Mouse (Mus musculus): ENCODE data around the gene Olfr435. TPM values are rescaled to one million over a fixed set of nuclear protein-coding genes. Genes with fewer than 3 reads are reported as not detected.

Gene Olfr435
- not detected in 2 replicates for polyA plus RNA-seq (2015; fragmentation: Nextera tagmentation; extraction: Ambion mirVana)

DNA sequence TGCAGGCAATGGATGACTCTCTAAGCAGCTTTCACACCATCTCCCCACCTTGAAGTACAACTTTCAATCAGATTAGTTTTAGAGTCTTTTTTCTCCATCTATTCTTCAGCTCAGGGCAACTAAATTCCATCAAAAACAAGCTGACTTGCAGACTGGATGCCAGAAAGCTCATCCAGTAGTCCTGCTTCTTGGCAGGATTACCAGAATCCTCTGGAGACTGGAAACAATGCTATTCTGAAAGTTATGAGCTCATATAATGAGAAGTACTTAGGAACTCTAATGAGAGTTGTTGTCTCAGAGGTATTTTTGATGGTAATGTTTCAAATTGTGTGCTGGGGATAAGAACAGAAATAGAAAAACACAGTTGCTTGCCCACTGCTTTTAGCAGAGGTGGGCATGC lies at the start of gene Olfr435:
TSS of gene Olfr435 (plus strand) at position 366 of the 400 bp plus-strand sequence.

GRCm38 (mm10) chr6:43162982-43163381 lies 34.0 kb upstream of the Olfr435 start, which contains the start of gene Olfr437:
TSS of gene Olfr437 (plus strand) at chr6:43163282.

DNA sequence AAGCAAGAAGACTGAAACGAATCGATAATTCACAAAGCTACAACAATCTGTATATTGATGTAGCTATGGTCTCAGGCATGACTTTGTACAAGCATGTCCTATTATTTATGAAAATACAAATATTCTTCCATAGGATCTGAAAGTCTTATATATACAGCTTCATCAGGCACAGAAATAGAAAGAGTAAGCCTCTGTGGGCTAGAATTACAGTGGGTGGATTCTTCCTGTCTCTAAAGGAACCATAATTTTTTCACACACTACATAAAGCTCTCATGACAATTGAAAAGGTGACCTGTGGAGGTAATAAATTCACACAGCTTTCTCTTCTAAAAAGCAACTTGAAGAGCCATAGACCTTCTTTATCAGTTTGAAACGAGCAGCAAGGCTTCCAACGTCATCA lies 25.1 kb upstream of the Olfr435 start, which contains the start of gene Olfr13:
TSS of gene Olfr13 (plus strand) at position 301 of the 400 bp plus-strand sequence.

GRCm38 (mm10) chr6:43212873-43213272 lies 15.9 kb downstream of the Olfr435 start, which contains the start of gene Olfr434:
TSS of gene Olfr434 (plus strand) at chr6:43213021.

GRCm38 (mm10) chr6:43231255-43231654 lies 34.3 kb downstream of the Olfr435 start, which contains the start of gene Olfr47:
TSS of gene Olfr47 (plus strand) at chr6:43231529.

Other genes with a start within 250 kb of the Olfr435 start
- gene Olfr444, start 248.1 kb upstream of the Olfr435 start, polyA plus RNA-seq (2015; fragmentation: Nextera tagmentation; extraction: Ambion mirVana), result not detected in 2 replicates
- gene Olfr441, start 90.8 kb upstream of the Olfr435 start, polyA plus RNA-seq (2015; fragmentation: Nextera tagmentation; extraction: Ambion mirVana), result not detected in 2 replicates
- gene Olfr237-ps1, start 50.6 kb upstream of the Olfr435 start, polyA plus RNA-seq (2015; fragmentation: Nextera tagmentation; extraction: Ambion mirVana), result not detected in 2 replicates
- not detected in 2 replicates for gene Olfr437, start 33.9 kb upstream of the Olfr435 start, polyA plus RNA-seq (2015; fragmentation: Nextera tagmentation; extraction: Ambion mirVana)
- gene Olfr13, start 25.0 kb upstream of the Olfr435 start, polyA plus RNA-seq (2015; fragmentation: Nextera tagmentation; extraction: Ambion mirVana), result not detected in 2 replicates
- not detected in 2 replicates for gene Olfr434, start 15.9 kb downstream of the Olfr435 start, polyA plus RNA-seq (2015; fragmentation: Nextera tagmentation; extraction: Ambion mirVana)
- gene Olfr47, start 34.4 kb downstream of the Olfr435 start, polyA plus RNA-seq (2015; fragmentation: Nextera tagmentation; extraction: Ambion mirVana), result not detected in 2 replicates
- 2.3 and 4.1 TPM in 2 replicates for gene Arhgef5, start 68.4 kb downstream of the Olfr435 start, polyA plus RNA-seq (2015; fragmentation: Nextera tagmentation; extraction: Ambion mirVana)
- 0.19 TPM in 1 of 2 replicates, not detected in the other for gene Nobox, start 112.4 kb downstream of the Olfr435 start, polyA plus RNA-seq (2015; fragmentation: Nextera tagmentation; extraction: Ambion mirVana)

Measured in adrenal gland, postnatal 0 days (tissue).